Mouse (Mus musculus) lung, postnatal 36 days (tissue): ENCODE measurements at regions not wholly inside any gene's neighbourhood (a gene's known extent, or its start where the extent isn't known, plus 50 kb on each side); places are given as distances from the start of the nearest gene placed in this dataset.
A peak's percentile ranks its signal among the peaks of the same experiment; 100 is the strongest.
"Not testable (repeated sequence)": the region's sequence is repeated elsewhere in the genome, so short reads cannot be mapped to it uniquely, and the experiment has no call there.

Source experiments
- DNase-seq: peaks from one replicate; pipeline ENCODE4 v3.0.0; 2022; ENCODE audit warnings: mixed read lengths

GRCm38 (mm10) chr6:67954570-67954969 lies 419.0 kb upstream of the Tacstd2 start:
- not testable (repeated sequence) for DNase-seq

DNA sequence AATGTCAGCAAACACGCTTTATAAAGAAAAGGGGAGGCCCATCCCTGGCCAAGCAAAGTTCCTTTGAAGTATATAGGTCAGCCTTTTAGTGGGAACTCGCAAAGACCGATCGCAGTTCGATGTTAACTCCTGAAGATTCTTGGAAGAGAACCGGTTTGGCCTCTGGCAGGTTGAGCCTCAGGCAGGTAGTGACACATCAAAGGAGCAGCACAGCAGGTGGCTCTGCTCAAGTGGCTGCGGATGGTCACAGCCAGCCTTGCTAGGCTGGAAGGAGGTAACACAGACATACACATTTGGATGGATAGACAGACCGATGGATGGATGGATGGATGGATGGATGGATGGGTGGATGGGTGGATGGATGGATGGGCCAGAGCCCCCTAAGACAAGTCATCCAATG lies 395.9 kb upstream of the Tacstd2 start:
- not testable (repeated sequence) for DNase-seq

DNA sequence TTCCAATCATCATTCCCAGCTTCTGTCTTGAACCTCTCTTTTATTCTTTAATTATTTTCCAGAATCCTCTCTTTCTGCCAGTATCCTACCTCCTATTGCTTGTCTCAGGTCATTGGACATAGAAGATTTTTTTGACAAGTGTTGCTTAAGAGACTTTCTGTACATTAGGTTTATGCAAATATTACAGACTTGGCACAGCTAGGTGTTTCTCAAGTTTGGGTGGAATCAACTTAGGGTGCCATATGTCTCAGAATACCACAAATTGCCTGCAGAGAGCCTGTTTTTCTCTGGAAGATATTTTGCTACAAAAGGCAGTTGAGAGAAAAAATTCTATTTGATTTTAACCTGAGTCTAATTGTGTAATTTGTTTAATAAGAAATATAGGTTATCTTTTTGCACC lies 386.9 kb upstream of the Tacstd2 start:
- DNase-seq, result no peak

DNA sequence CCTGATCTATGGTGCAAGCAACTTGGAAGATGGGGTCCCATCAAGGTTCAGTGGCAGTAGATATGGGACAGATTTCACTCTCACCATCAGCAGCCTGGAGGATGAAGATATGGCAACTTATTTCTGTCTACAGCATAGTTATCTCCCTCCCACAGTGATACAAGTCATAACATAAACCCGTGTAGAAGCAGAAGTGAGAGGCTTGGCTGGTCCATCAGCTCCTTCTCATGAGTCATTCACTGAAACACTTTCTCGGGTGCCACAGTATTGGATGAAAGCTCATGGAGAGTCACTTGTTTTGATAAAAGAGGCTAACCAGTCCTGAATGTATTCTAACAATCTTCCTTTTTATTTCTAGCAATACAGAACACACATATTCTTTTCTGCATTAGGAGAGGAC lies 378.3 kb upstream of the Tacstd2 start:
- DNase-seq, result no peak

DNA sequence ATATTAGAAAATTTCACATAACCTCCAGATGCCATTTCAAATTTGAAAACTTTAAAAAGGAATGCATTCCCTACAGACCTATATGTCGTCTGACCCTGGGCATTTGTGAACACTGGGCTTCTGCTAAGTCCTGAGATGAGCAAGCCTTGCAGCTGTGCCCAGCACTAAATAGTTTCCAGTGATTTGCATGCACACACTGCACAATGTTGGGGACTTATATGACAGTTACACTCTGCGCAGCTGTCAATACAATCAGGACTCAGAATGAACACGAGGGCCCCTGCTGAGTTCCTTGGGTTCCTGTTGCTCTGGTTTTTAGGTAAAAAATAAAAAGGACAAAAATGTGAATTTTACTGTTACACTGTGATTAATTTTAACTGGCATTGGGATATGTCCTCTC lies 377.7 kb upstream of the Tacstd2 start:
- no peak for DNase-seq

GRCm38 (mm10) chr6:67896495-67896894 lies 360.9 kb upstream of the Tacstd2 start:
- no peak for DNase-seq

DNA sequence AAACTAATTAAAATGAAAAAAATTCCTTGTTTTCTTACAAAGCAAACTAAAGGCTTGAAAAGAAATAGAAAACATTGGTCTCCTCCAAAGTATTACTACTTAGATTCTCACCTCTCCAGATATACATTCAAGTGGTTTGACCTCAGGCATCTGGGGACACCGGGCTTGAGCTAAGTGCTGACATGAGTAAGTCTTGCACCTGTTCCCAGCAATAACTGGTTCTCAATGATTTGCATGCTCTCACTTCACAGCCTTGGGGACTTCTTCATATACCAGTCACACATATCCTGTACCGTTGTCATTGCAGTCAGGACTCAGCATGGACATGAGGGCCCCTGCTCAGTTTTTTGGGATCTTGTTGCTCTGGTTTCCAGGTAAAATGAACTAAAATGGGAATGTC lies 360.3 kb upstream of the Tacstd2 start:
- no peak for DNase-seq

DNA sequence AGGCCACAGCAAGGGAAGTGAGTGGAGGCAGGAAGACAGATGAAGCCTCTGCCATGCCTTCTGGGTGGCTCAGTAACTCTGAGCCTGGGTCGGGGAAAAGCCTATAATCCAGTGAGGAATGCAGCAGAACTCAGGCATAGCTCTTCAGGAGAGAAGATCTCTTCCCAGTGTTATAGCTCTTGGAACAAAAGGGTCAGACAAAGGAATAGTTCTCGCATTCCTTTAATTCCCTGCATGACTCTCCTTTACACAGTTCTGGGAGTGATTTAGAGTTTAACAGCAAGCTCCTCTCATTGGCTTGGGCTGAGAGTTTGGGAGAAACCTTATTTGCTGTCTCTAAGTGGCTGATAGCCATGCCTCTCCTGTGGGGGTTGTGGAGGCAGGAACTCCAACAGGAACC lies 352.0 kb upstream of the Tacstd2 start:
- no peak for DNase-seq

DNA sequence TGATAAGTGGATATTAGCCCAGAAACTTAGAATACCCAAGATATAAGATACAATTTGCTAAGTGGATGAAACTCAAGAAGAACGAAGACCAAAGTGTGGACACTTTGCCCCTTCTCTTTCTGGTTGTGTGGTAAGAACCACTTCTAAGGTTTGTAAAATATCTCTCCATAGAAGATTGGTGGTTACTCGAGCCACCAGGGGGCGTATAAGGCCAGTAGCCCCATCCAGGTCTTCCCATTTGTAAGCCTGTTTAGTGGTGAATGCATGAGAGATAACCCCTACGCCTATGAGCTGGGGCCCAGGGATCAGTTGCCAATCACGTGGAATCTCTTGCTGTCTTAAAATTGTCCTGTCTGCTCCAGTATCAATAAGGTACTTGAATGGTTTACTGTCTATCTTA lies 349.3 kb upstream of the Tacstd2 start:
- DNase-seq, result no peak

DNA sequence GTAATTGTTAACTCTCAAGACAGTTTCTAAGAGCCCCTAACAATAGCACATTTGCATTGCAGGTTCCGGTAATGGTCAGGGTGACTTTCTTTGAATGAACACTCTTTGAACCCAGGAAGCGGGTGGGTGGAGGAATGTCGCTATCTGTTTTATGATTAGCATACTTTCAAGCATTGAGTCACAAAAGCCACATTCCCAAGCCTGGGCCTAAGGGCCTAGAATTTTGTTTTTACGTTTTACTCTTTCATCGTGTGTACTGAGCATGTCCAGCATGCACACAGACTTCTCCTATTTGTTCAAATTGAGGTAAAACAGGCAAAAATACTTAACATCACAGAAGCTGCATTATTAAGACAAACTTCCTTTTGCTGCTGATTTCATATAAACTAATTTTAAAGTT lies 345.9 kb upstream of the Tacstd2 start:
- DNase-seq, result not testable (repeated sequence)

- DNase-seq, result not testable (repeated sequence)
Observed at GRCm38 (mm10) chr6:67857945-67858344, 322.3 kb upstream of the Tacstd2 start.

DNA sequence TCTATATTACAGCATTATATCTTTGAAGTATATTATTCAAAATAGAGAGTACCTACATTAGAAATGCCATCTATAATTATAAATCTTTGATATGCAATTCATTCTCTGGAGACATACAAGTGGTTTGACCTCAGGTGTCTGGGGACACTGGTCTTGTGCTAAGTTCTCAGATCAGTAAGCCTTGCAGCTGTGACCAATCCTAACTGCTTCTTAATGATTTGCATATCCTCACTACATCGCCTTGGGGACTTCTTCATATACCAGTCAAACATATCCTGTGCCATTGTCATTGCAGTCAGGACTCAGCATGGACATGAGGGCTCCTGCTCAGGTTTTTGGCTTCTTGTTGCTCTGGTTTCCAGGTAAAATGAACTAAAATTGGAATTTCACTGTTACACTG lies 303.9 kb upstream of the Tacstd2 start:
- DNase-seq, result not testable (repeated sequence)

- peak; percentile 1 for DNase-seq
Observed at GRCm38 (mm10) chr6:67812478-67812877, 276.9 kb upstream of the Tacstd2 start.

DNA sequence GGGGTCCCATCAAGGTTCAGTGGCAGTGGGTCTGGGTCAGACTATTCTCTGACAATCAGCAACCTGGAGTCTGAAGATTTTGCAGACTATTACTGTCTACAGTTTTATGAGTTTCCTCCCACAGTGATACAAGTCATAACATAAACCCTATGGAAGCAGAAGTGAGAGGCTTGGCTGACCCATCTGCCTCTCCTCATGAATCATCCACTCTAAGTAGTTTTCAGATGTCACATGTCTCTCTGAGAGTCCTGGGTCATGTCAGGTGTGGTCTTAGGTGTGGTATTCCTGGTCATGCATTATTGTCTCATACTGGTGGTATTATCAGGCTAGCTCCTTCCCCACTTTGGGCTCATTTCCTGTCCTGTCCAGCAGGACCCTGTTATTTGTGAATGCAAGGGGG lies 255.8 kb upstream of the Tacstd2 start:
- no peak for DNase-seq

DNA sequence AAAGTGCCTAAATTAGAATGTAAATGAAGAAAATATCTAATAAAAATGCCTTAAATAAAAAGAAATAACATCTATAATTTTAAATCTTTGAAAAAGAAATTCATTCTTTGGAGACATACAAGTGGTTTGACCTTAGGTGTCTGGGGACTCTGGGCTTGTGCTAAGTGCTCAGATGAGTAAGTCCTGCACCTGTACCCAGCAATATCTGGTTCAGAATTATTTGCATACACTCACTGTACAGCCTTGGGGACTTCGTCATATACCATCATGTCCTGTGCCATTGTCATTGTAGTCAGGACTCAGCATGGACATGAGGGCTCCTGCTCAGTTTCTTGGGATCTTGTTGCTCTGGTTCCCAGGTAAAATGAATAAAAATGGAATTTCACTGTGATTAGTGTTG lies 255.1 kb upstream of the Tacstd2 start:
- DNase-seq, result no peak

DNA sequence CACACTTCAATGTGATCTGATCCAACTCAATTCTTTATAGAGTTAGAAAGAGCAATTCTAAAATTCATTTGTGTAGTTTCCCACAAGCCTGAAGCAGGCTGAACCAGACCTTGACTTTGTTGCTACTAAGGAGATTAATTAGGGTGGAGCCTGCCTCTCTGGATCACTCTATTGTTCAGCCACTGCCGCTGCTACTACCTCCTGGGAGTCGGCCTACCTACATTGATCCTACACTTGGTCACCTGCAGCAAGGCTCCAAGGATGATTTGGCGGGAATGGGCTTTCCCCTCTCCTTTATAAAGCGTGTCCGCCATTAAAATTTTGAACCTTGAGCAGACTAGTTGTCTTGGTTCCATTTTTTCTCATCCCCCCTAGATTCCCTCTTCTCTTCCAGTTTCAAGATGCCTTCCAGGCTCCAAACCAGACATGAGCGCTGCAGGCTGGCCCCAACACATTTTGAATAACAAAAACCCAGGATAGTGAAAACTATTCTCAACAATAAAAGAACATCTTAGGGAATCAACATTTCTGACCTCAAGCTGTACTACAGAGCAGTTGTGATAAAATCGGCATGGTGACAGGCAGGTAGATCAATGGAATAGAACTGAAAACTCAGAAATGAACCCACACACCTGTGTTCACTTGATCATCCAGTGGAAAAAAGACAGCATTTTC lies 251.6 kb upstream of the Tacstd2 start:
- DNase-seq, result no peak

GRCm38 (mm10) chr6:67778883-67779282 lies 243.3 kb upstream of the Tacstd2 start:
- no peak for DNase-seq

GRCm38 (mm10) chr6:67754102-67754501 lies 218.5 kb upstream of the Tacstd2 start:
- not testable (repeated sequence) for DNase-seq

DNA sequence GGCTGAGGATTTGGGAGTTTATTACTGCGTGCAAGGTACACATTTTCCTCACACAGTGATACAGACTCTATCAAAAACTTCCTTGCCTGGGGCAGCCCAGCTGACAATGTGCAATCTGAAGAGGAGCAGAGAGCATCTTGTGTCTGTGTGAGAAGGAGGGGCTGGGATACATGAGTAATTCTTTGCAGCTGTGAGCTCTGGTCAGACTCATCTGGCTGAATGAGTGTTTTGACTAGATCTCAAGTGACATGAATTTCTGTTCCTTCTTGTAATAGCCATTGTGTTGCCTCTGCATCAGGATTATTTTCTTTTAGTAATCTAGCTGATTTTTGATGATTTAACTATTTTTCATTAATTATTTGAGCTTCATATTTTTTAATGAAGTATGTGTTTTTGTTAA lies 190.0 kb upstream of the Tacstd2 start:
- DNase-seq, result no peak

DNA sequence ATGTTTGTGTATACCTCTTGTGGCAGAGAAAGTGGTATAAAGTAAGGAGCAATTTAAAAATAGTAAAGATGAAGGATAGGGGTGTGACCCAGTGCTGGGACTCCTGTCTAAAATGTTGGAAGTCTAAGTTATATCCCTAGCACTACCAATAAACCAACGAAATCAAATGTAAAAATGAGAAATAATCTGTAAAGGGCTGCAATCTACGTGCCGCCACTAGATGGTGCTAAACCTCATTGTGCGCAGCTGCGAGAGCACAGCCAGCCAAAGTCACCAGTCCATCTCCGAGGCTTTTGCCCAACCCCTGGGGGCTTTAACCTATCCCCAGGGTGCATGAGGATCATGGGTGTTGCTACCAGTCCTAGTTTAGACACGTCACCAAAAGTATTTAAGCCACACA lies 163.4 kb upstream of the Tacstd2 start:
- peak; percentile 25 for DNase-seq

GRCm38 (mm10) chr6:67690997-67691396 lies 155.4 kb upstream of the Tacstd2 start:
- DNase-seq, result not testable (repeated sequence)

GRCm38 (mm10) chr6:67683105-67683504 lies 147.5 kb upstream of the Tacstd2 start:
- not testable (repeated sequence) for DNase-seq

DNA sequence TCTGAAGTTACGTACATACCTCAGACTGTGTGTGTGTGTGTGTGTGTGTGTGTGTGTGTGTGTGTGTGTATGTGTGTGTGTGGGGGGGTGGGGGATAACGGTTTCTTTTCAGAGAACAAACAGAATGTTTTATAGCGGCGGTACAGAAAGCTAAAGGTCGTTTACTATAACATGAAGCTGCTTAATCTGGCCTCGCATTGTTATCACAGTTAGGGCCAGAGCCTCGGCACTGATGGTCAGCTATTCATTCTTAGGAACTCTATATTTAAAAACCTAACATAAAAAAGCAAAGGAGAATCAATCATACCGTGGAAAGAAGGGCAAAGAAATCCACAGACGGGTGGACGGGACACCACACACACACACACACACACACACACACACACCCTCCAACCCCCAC lies 146.0 kb upstream of the Tacstd2 start:
- not testable (repeated sequence) for DNase-seq

GRCm38 (mm10) chr6:67679106-67679505 lies 143.5 kb upstream of the Tacstd2 start:
- DNase-seq, result not testable (repeated sequence)

- not testable (repeated sequence) for DNase-seq
Observed at GRCm38 (mm10) chr6:67674717-67675116, 139.1 kb upstream of the Tacstd2 start.
